Mouse (Mus musculus): ENCODE data around the gene Gpr137. TPM values are rescaled to one million over a fixed set of nuclear protein-coding genes. Genes with fewer than 3 reads are reported as not detected.

Gene Gpr137
- polyA plus RNA-seq, 1 experiment from 2014 or later, result 23.7 TPM

DNA sequence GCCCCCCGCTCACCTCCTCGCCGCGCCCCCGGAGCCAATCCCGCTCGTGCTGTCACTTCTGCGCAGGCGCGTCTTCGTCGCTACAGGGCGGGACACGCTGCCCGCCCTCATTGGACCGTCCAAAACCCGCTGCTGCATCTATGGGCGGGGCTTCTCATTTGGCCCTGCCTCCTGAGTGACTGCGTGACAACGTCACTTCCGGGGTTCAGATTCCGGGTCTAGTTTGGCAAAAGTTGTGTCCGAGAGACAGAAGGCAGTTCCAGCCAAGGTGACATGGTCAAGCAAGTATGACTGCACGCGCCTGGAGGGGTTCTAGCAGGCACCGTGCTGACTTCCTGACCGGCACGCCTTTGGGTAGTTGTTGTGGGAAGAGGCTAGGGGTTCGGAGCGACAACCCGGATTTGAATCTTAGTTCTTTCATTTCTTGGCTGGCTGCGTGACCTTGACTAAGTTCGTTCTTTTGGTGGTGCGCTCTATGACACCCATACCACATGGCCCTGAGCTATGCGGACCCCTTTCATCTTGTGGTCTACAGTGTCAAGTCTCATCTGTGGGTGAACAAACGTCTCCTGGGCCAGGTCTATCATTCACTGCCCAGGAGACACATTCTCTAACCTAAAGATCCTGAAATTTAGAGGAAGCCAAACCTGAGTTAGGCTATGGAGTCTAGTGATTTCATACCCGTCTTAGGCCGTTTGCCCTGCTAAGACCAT is 38.3 kb upstream of the Gpr137 start, which contains the start of gene Fkbp2:
Fkbp2 (minus strand) TSS at position 121 of the 713 bp plus-strand sequence.
- peak within 1 kb of the TSS; percentile 87 for H3K9ac ChIP-seq
- peak within 1 kb of the TSS; percentile 69 for H3K4me3 ChIP-seq
- H3K9me3 ChIP-seq (replicated peaks), result no peaks in the 10 kb centered on the region
- H3K4me2 ChIP-seq, result peak within 1 kb of the TSS; percentile 83
- peaks cover 61% of the 10 kb centered on the region for H3K36me3 ChIP-seq
- H3K27ac ChIP-seq (ENCODE audit: poor library complexity, severe bottlenecking), result peak within 1 kb of the TSS; percentile 95
- peak; percentile 92 for ATAC-seq (ENCODE audit: insufficient number of reproducible peaks, low FRiP score)
- no peaks in the 10 kb centered on the region for H3K27me3 ChIP-seq (replicated peaks)
- H3K4me1 ChIP-seq (replicated peaks), result peaks cover 46% of the 10 kb centered on the region
- WGBS, result under 1% methylated on average over 38 of the region's 38 CpGs

DNA sequence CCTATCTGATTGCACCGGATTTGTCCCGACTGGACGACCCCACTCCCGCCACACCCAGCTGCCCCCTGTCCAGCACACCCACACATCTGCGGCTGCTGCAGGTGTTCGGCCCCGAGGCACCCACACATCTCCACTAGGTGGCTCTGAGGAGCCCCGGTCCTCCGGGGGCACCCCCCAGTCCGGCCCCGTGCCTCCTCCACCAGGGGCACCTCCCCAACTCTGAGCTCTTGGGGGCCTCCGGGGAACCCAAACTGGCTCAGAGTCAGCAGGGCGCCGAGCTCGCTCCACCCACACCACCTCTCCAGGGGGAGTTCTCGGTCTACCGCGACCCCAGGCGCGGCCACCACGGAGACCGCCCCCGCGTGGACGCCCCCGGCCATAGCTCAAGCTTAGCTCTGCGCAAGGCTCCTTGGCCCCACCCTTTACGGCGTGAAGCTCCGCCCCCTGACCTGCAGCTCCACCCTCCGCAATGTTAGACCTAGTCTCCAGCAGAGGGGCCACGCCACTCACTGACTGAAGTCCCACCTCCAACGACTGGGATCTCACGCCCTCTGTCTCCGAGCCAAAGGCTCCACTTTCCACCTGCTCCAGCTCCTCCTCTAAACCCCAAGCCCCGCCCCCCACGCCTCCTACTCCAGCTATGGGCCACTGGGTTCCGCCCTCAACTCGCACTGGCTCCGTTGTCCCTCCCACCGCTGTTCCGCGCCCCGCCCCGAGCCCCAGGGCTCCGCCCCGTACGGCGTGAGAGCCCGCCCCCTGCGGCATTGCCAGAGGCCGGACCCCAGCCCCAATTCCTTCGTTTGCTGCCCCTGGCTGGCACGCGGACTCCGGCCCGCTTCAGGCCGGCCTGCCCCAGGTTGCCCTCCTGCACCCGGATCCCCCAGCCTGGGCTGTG is 37.5 kb upstream of the Gpr137 start:
- no peaks in the 10 kb centered on the region for H3K27me3 ChIP-seq (replicated peaks)
- peak overlapping the region; percentile 69 for H3K4me3 ChIP-seq
- ATAC-seq (ENCODE audit: insufficient number of reproducible peaks, low FRiP score), result peak; percentile 92
- peaks cover 43% of the 10 kb centered on the region for H3K4me1 ChIP-seq (replicated peaks)
- H3K4me2 ChIP-seq, result peak overlapping the region; percentile 83
- H3K9ac ChIP-seq, result peak overlapping the region; percentile 87
- H3K36me3 ChIP-seq, result peaks cover 53% of the 10 kb centered on the region
- H3K9me3 ChIP-seq (replicated peaks), result no peaks in the 10 kb centered on the region
- H3K27ac ChIP-seq (ENCODE audit: poor library complexity, severe bottlenecking), result peak overlapping the region; percentile 95
- WGBS, result under 1% methylated on average over 58 of the region's 59 CpGs

DNA sequence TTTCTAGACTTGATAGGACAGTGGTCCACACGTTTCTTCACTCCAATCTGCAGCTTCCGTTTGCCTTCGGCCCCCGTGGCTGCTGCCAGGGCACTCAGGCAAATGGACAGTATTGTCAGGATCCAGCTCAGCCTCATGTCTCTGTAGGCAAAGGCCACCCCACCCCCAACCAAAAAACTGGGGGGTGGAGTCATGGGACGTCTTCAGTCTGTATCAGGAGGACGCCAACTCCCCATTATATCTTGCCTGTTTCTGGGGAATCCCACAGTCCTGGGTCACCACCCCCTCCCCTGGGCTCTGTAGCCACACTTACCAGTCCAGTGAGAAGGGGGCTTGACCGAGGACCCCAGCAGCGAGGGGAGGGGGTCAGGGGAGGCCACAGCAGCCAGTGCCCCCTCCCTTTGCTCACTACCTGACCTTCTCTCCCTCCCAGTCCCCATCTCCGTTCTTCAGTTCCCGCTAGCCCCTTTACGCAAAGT is 36.8 kb upstream of the Gpr137 start:
- peak overlapping the region; percentile 83 for H3K4me2 ChIP-seq
- H3K27me3 ChIP-seq (replicated peaks), result no peaks in the 10 kb centered on the region
- peak overlapping the region; percentile 95 for H3K27ac ChIP-seq (ENCODE audit: poor library complexity, severe bottlenecking)
- H3K36me3 ChIP-seq, result peaks cover 48% of the 10 kb centered on the region
- WGBS, result 3% methylated on average over 11 of the region's 11 CpGs
- H3K4me3 ChIP-seq, result peak overlapping the region; percentile 69
- no peak for ATAC-seq (ENCODE audit: insufficient number of reproducible peaks, low FRiP score)
- no peaks in the 10 kb centered on the region for H3K9me3 ChIP-seq (replicated peaks)
- peaks cover 44% of the 10 kb centered on the region for H3K4me1 ChIP-seq (replicated peaks)
- peak overlapping the region; percentile 82 for H3K9ac ChIP-seq

DNA sequence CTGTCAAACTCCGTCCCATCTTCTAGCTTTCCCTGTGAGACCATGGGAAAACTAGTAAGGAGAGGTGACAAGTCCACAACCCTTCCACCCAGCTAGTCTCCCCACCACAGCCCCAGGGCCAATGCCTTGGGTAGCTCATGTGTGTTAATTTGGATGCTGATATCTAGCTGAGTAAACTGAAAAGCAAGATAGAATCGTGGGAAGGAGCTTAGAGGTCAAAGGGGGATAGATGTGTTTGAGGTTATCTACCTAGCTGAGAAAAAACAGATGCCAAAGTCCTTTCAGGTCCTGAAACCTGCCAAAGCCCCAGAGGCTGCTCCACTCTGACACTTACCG is 36.3 kb upstream of the Gpr137 start:
- peaks cover 44% of the 10 kb centered on the region for H3K36me3 ChIP-seq
- peak overlapping the region; percentile 69 for H3K4me3 ChIP-seq
- H3K4me2 ChIP-seq, result peak overlapping the region; percentile 83
- H3K9me3 ChIP-seq (replicated peaks), result no peaks in the 10 kb centered on the region
- H3K27ac ChIP-seq (ENCODE audit: poor library complexity, severe bottlenecking), result peak overlapping the region; percentile 95; the same call in 1 of the 2 replicates
- 28% methylated on average over 3 of the region's 3 CpGs for WGBS
- no peak for ATAC-seq (ENCODE audit: insufficient number of reproducible peaks, low FRiP score)
- H3K27me3 ChIP-seq (replicated peaks), result no peaks in the 10 kb centered on the region
- peaks cover 48% of the 10 kb centered on the region for H3K4me1 ChIP-seq (replicated peaks)
- peak overlapping the region; percentile 82 for H3K9ac ChIP-seq

DNA sequence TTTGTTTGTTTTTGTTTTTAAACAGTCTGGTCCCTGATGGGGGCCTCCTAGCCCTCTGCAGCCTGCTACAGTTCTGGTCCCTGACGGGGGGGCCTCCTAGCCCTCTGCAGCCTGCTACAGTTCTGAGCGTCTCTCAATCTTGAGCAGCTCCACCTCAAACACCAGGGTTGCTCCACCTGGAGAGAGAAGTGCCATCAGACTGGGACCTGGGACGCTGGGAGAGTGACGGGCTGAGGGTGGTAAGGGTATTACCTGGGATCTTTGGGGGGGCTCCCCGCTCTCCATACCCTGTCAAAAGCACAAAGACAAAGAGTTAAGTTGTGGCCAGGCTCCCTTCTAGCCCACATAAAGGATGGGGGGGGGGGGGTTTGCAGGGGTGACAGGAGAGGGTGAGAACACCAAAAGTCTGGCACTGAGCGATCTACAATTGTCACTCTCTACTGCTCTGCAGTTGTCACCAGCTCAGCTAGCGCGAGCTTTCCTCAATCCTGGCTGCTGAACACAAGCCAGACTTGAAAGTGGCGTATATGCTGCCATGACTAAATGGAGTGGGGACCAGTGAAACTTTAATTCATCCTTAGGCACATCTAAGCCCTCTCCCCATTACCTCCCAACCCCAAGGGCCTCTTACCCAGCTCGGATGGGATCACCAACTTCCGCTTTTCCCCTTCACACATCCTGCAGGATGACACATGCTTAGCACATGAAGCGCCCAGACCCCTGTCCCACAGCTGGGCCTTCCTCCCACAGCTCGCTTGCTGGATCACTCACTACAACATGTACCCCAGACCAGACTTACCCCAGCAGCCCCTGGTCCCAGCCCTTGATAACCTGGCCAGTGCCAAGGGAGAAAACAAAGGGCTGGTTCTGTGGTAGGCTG is 35.7 kb upstream of the Gpr137 start:
- Histone ChIP-seq H3K27me3 (replicated peaks) (no peaks in the 10 kb centered on the region), H3K27ac (ENCODE audit: poor library complexity, severe bottlenecking) (peak overlapping the region; percentile 25; the same call in 1 of the 2 replicates), H3K9me3 (replicated peaks) (no peaks in the 10 kb centered on the region), H3K4me1 (replicated peaks) (peaks cover 51% of the 10 kb centered on the region), H3K36me3 (peaks cover 38% of the 10 kb centered on the region), H3K4me3 (peak overlapping the region; percentile 4; the same call in 1 of the 2 replicates), H3K9ac (peak overlapping the region; percentile 82), H3K4me2 (peak overlapping the region; percentile 83)
- ATAC-seq (ENCODE audit: insufficient number of reproducible peaks, low FRiP score), result no peak
- WGBS, result 74% methylated on average over 13 of the region's 13 CpGs

DNA sequence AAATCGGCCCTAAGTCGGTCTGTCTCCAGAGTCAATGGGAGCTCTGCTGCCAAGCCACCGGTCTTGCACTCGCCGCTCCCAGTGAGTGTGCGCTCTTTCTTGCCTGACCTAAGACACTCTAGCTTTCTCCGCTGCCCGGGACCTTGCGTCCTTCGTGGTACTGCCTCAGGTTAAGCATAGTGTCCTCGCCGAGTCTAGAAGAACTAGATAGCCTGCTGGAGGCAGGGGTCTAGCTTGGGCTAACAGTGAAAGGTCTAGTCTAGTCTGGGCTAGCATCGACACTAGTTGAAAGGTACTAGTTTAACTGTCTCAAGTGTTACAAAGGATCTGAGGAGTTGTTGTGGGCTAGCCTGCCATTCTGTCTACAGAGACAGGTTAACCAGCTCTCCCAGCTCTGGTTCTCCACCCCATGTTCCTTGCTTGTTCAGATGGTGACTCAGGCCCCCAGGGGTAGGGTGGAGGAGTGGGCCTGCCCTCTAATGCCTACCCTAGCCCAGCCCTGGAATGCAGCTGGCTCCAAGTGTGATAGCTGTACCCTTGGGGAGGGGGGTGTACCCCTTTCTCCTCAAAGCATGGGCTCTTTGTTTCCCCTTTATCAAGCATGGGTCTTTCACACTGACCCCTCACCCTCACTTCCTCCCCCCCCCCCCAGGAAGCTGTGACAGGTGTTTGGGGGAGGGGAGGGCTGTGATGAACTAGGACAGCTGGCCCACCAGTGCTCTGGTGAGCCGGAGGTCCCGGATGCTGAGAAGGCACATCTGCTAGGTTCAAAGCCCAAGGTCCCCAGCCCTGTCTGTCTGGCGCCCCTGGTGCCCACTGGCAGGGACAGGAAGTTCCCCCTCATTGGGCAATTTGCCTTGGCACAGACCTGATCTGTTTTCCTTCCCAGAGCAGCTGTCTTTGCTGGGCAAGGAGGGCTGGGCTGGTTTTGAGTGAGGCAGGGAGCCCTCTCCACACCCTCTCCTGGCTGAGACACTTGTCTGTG is 33.5 kb upstream of the Gpr137 start, which contains the start of gene Plcb3:
Plcb3 (minus strand) TSS at position 934 of the 985 bp plus-strand sequence.
- H3K9me3 ChIP-seq (replicated peaks), result no peaks in the 10 kb centered on the region
- under 1% methylated on average over 16 of the region's 16 CpGs for WGBS
- ATAC-seq (ENCODE audit: insufficient number of reproducible peaks, low FRiP score), result no peak
- peak within 1 kb of the TSS; percentile 86 for H3K4me3 ChIP-seq
- peak within 1 kb of the TSS; percentile 94 for H3K27ac ChIP-seq (ENCODE audit: poor library complexity, severe bottlenecking)
- H3K4me2 ChIP-seq, result peak within 1 kb of the TSS; percentile 92
- H3K27me3 ChIP-seq (replicated peaks), result no peaks in the 10 kb centered on the region
- H3K36me3 ChIP-seq, result peaks cover 24% of the 10 kb centered on the region
- H3K9ac ChIP-seq, result peak within 1 kb of the TSS; percentile 92
- peaks cover 55% of the 10 kb centered on the region for H3K4me1 ChIP-seq (replicated peaks)

DNA sequence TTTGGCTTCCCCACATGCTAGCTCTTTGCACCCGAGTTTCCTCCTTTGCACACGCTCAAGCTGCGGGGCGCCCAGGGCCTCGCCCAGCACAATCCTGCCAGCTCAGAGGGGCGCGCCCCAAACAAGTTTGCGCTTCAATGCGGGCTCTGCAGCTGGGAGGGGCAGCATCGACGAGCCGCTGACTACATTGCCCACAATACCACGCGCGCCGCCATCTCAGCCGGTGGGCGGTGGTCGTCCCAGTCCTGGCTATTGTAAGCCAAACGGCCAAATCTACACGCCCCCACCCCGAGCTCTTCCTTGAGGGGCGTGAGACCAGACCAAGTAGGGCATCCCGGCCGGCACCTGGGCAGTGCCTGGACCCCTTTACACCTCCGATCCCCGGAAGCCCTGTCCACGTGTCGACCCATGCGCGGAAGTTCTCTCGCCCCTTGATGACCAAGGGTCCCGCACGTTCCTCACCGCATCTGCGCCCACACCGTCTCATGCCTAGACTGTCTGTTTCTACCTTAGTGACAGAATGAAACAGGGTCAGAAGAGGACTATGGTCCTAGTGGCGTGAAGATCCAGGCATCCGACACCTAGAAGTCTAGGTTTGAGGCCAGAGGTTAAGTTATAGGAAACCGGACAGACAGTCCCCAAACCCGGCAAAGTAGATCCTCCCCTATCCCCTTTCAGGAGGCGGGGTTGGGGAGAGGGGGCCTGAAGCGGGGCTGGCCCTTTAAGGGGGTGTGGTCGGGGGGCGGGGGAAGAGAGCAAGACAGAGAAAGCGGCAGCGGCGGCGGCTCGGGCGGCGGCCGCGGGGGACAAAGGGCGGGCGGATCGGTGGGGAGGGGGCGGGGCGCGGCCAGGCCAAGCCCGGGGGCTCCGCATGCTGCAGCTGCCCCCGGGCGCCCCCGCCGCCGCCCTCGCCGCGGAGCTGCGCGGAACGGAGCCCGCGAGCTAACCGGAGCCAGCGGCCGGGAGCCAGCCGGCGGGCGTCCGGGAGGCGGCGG is 32.2 kb upstream of the Gpr137 start, which contains the start of gene Ppp1r14b:
Ppp1r14b (plus strand) TSS at position 758 of the 995 bp plus-strand sequence.
- Histone ChIP-seq H3K4me1 (replicated peaks) (peaks cover 65% of the 10 kb centered on the region), H3K36me3 (peaks cover 24% of the 10 kb centered on the region), H3K27ac (ENCODE audit: poor library complexity, severe bottlenecking) (peak within 1 kb of the TSS; percentile 94), H3K27me3 (replicated peaks) (no peaks in the 10 kb centered on the region), H3K4me2 (peak within 1 kb of the TSS; percentile 92), H3K4me3 (peak within 1 kb of the TSS; percentile 86), H3K9me3 (replicated peaks) (no peaks in the 10 kb centered on the region), H3K9ac (peak within 1 kb of the TSS; percentile 92)
- WGBS, result under 1% methylated on average over 68 of the region's 84 CpGs
- peak; percentile 68 for ATAC-seq (ENCODE audit: insufficient number of reproducible peaks, low FRiP score)

DNA sequence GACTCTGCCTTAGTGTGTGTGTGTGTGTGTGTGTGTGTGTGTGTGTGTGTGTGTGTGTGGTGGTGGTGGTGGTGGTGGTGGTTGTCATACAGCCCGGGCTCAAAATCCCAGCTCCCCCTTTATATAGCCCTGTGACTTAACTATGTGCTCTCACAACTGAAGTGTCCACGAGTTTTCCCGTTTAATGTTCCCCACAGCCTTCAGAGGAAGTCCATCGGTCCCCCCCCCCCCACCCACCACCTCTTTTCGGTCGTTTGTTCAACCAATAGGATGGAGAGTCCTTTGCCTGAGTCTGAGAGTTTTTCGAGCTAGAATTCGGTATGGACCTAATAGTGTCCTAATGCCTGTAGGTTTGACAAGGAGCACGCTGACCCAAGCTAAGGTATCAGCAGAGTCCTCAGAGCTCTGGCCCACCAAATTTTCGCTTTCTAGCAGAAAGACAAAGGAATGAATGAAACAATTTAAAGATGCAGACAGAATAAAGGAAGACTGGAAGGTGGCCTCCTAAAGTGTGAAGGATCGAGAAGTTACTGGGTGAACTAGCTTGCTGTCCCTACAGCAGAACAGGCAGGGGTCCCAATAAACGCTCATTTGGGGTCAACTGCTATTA is 31.4 kb upstream of the Gpr137 start:
- 38% methylated on average over 12 of the region's 12 CpGs for WGBS
- peak overlapping the region; percentile 66 for H3K9ac ChIP-seq
- H3K4me2 ChIP-seq, result peak overlapping the region; percentile 92
- peak overlapping the region; percentile 86 for H3K4me3 ChIP-seq
- H3K9me3 ChIP-seq (replicated peaks), result no peaks in the 10 kb centered on the region
- H3K4me1 ChIP-seq (replicated peaks), result peaks cover 65% of the 10 kb centered on the region
- no peak overlapping the region for H3K27ac ChIP-seq (ENCODE audit: poor library complexity, severe bottlenecking)
- ATAC-seq (ENCODE audit: insufficient number of reproducible peaks, low FRiP score), result no peak
- H3K27me3 ChIP-seq (replicated peaks), result no peaks in the 10 kb centered on the region
- peaks cover 21% of the 10 kb centered on the region for H3K36me3 ChIP-seq

Measured in heart, embryonic 12.5 days (tissue).